Mouse (Mus musculus) fibroblast of lung, adult 2 months (primary cell): ENCODE results near the gene Triap1.
"Not testable (repeated sequence)": the region's sequence is repeated elsewhere in the genome, so short reads cannot be mapped to it uniquely, and the experiment has no call there.

Experiments used
- DNase-seq: peaks from one replicate; pipeline ENCODE4 v3.0.0-alpha.2; 2011; ENCODE audit warnings: low read depth

The Triap1 gene

GRCm38 (mm10) chr5:115340577-115341313 lies at the start of gene Triap1, which contains the start of gene Gatc:
Triap1 (plus strand) TSS chr5:115341225.
Gatc (minus strand) TSS chr5:115341178.
- peak; percentile 53 for DNase-seq

GRCm38 (mm10) chr5:115294173-115294572 lies 46.9 kb upstream of the Triap1 start:
- DNase-seq, result no peak

GRCm38 (mm10) chr5:115296347-115296746 lies 44.7 kb upstream of the Triap1 start:
- no peak for DNase-seq

- peak; percentile 52 for DNase-seq
Measured at GRCm38 (mm10) chr5:115300035-115300744, 40.8 kb upstream of the Triap1 start.

- peak; percentile 94 for DNase-seq
Measured at GRCm38 (mm10) chr5:115300792-115301614, 40.0 kb upstream of the Triap1 start, which contains the start of gene Dynll1. Dynll1 (minus strand) TSS chr5:115300999.

- DNase-seq, result no peak
Measured at GRCm38 (mm10) chr5:115301615-115302014, 39.4 kb upstream of the Triap1 start.

GRCm38 (mm10) chr5:115302190-115302589 lies 38.8 kb upstream of the Triap1 start:
- DNase-seq, result not testable (repeated sequence)

GRCm38 (mm10) chr5:115312354-115312753 lies 28.7 kb upstream of the Triap1 start:
- DNase-seq, result no peak

- DNase-seq, result no peak
Measured at GRCm38 (mm10) chr5:115312816-115313667, 28.0 kb upstream of the Triap1 start.

GRCm38 (mm10) chr5:115313668-115313943 lies 27.4 kb upstream of the Triap1 start:
- no peak for DNase-seq

- no peak for DNase-seq
Measured at GRCm38 (mm10) chr5:115316968-115317644, 23.9 kb upstream of the Triap1 start.

- no peak for DNase-seq
Measured at GRCm38 (mm10) chr5:115317645-115318328, 23.2 kb upstream of the Triap1 start.

- DNase-seq, result peak; percentile 85
Measured at GRCm38 (mm10) chr5:115319004-115319940, 21.8 kb upstream of the Triap1 start.

- no peak for DNase-seq
Measured at GRCm38 (mm10) chr5:115326256-115326831, 14.7 kb upstream of the Triap1 start.

GRCm38 (mm10) chr5:115326875-115327609 lies 14.0 kb upstream of the Triap1 start, which contains the start of gene Srsf9:
Srsf9 (plus strand) TSS chr5:115327177.
- peak; percentile 65 for DNase-seq

GRCm38 (mm10) chr5:115327610-115328548 lies 13.1 kb upstream of the Triap1 start:
- DNase-seq, result no peak

- DNase-seq, result no peak
Measured at GRCm38 (mm10) chr5:115330955-115331354, 10.1 kb upstream of the Triap1 start.
